Mouse (Mus musculus) adrenal gland (tissue): ENCODE results near the gene Mterf1b.
"Not testable (repeated sequence)": the region's sequence is repeated elsewhere in the genome, so short reads cannot be mapped to it uniquely, and the experiment has no call there.

ENCODE experiments used
- intact Hi-C: fragments of 180-260 bp; cut with DNase I; formaldehyde crosslinking; loops from one replicate; pipeline ENCODE4 v1.15.1; 2025
- long read RNA-seq, 2 experiments: library from polyadenylated mRNA; unstranded; transcript quantifications; one replicate each; pipeline ENCODE4 v2.0.0; 2020; ENCODE audit warnings: borderline replicate concordance in 1 of 2; ENCODE audit not compliant: insufficient replicate concordance in 1 of 2

The Mterf1b gene
- long read RNA-seq, experiment 1, partial matches to known transcripts = 1 of 1 reads
- long read RNA-seq, experiment 1, other reads (novel, unspliced or antisense) = 0 of 1 reads
- long read RNA-seq, experiment 2 = 0 reads

DNA sequence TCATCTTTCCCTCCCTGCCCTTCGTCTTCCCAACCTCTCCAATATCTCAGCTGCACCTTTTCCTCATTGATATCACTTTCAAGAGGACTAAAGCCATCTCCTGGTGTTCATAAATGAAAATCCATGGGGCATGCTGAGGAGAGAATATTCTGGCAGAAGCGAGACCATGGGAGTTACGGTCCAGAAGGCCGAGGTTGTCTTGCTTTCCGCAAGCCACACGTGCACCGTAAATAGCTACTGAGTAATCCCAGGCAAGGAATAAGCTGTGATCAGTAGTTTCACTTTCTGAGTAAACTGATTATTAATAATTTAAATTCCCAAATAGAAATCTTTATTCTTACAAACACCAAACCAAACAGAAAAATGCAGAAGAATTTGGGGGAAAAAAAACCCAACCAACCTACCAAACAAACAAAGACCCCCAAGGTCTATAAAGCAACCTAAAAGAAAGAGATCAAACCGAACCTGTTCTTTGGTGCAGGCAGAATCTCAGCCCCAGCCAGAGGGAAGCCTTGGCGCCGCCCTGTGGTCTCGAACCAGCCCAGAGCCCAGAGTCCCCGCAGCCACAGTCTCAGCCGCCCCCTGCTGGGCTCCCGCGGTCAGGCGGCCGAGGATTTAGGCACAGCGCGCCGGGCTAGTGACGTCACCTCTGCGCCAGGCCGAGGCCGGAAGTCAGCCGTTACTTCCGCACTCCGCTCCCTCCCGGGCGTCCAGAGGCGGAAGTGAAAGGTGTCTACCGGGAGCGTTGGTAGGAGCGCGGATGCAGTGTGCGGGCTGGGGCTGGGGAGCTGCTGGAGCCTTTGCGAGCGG, at the start of gene Mterf1b:
Gene Mterf1b, plus strand, starts transcription at position 697 of the 810 bp plus-strand sequence.
- intact Hi-C loops = loop anchor here (2.0 to 10.0 kb wide), 2 partner anchors 297 to 563 kb away; partner anchors contain the start of gene Fzd1

DNA sequence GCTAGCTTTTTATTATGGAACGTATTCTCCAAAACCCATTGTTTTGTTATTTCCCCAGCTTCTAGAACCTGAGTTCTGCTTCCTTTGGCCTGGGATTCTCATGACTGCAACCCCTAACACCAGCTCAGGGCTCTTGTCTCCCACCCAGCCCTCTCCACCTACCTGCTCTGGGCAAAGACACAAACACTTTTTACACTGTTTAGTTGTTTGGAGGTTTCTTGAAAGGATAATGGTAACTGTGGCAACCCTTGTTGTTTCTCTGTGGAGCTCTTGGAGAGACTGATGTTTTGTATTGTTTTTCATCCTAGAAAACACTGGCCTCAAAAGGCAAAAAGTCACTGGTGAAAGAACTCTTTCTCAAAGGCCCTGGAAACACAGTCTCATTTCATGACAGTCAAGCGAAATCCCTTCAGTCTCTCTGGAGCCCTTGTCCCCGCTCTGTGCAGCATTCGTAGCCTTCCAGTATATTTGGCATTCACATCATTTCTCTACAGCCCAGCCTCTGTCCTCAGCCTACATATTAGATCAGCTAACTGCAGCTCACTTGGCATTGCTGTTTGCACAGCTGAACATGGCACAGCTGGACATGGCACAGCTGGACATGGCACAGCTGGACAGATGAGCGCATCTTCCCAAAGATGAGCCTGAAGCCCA, 32.6 kb upstream of the Mterf1b start:
- intact Hi-C loops = not testable (repeated sequence)

DNA sequence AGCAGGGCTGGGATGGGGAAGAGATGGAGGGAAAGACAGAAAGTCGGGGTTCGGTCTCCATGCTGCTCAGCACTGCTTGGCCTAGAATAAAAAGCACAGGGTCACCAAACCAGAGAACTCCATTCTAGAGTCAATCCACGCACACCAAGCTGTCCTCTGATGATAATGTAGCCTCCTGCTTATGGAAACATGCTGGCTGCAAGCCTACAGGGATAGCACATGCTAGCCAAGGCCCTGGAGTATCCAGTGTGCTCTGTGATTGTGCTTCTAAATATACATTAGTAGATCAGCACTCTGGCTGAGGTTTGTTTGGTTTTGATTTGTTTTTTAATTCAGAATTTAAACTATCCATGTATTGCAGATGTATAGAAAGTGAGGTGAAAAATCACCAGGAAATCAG, 30.6 kb upstream of the Mterf1b start:
- intact Hi-C loops = no loop called here

DNA sequence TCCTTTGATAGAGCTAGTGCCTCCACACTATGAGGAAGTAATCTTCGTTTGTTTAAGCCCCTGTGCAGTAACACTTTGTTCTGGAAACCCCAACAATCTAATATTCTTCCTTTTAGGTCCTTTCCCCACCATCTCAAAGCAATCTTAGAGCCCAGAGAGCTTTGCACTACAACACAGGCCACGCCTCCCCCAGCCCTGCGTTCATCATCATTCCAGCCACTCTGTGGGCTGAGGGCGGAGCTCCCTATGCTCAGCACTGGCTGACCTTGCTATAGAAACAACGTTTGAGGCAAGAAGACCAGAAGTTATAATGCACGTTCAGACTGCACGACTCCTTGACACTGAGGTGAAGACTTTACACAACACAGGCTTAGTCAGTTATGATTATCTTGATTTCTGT, 29.7 kb upstream of the Mterf1b start:
- intact Hi-C loops = no loop called here

DNA sequence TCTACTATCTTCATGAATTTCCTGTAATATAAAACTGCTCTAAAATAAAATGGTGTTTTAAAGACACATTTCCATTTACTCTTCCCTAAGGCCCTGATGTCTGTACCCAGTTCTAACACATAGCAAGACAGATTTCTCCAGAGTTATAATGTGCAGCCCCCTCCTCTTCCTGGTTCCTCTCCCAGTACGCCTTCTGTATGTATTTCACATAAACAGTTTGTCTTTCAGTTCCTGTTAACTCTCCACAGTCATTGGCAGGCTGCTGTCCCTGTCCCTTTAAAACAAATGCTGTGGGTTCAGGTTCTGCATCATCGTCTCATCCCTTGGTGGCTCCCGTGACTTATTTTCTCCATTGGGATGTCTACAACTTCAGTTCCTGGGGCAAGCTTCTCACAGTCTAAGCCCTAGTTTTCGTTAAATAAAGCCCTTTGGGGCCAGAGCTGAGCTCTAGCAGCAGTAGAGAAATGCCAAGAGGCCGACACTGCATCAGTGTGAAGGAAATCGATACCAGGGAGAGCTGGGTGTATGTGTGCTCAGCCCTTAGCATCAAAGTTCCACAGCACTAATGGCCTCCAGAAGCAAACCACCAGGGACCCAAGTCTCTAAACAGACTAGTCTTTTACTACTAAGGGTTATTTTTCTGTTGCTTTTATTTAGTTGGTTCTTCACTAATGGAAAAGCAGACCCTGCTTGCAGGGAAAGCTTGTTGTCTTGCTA, 24.2 kb upstream of the Mterf1b start:
- intact Hi-C loops = not testable (repeated sequence)

DNA sequence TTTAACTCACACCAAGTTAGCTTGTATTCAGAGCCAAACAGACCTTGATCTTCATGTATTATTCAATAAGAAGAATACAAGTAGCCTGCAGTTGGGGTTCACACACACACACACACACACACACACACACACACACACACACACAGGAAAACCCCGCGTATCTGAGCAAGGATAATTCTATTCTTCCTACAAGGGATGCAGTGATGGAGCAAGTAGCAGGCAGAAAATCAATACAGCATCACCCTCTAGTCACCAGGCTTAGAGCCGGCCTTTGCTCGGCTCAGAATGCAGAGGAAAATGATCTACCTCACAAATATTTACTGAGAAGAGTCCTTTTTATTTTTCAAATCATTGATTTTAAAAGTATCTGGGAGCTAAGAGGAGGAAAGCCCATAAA, 23.6 kb upstream of the Mterf1b start:
- intact Hi-C loops = not testable (repeated sequence)

DNA sequence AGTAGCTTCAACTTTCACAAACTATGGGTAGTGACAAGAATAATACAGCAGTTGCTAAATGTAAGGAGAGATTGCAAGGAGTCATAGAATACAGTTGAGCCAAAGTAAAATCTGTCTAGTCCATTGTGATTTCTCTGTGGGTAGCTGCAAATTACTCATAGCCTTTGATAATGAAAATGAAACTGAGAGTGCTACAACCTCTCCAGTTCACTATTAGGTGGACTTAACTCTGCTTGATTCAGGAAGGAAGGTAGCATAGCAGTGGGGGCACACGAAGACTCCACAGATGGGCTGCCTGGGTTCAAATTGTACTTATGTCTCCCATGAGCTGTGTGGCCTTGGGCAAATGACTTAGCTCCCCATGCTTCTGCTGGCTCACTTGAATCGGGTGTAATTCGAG, 15.7 kb upstream of the Mterf1b start:
- intact Hi-C loops = not testable (repeated sequence)

DNA sequence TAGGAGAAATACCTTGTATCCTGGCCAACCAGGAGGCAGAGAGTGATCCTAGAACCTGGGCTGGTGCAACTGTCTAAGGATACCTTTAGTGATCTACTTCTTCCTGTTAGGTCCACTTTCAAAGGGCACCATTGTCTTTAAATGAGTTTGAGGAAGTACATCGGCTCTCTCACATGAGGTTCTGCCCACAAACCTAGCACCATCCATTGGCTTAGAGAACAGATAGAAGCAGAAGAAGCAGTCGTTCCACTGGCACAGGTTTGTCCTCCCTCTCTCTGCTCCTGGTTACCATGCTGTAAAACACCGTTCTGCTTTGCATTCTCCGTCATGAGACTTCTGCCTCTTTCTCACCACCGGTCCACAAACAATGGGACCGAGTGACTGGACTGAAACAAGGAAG, 12.8 kb upstream of the Mterf1b start:
- intact Hi-C loops = no loop called here

DNA sequence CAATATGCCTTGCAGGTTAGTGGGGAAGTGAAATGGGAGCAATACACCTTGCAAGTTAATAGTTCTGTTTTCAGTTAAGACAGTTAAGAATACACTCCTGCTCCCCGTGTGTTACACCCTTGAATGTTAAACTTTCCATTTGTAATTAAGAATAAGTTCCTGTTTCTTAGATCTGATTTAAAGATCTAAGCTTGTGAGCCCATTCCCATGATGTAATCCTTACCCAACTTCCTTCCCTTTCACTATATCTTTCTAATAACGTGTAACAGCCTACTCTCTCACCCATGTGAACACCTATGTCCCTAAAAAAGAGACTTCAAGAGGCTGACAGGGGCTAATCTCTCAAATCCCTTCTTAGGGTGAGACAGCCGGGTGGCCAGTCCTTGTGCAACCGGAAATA, 5.4 kb upstream of the Mterf1b start:
- intact Hi-C loops = no loop called here

DNA sequence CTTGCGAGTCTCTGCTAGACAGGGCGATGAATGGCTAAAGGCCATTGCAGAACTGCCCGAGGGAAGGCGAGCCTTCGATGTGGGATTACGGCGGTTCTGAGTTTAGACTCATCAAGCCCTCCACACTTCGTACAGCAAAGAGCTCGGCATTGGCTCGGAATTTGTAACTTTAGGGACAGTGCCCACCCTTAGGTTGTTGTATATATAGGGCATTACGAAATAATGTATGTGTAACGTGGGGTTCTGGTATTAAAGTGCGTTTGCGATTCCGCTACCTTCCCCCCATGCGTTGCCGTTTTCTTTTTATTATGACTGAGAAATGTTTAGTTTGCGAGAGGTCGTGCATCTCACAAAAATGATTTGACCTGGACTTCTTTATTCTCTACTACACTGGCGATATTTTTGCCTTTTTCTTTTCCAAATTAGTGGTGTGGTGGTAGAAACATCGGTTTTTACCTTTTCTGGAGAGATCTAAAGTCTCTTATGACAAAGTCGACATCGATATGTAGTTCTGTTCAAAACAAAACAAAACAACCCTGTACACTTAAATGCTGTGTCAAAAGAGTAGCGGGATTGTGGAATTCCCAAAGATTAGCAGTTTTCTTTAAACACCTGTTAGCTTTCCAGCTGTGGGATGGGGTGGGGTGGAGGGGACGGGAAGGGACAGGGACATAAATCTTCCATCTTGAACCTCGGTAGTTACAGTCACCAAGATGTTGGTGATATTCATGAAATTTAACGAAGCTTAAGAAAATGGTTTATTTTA, 497 bp downstream of the Mterf1b start:
- intact Hi-C loops = loop anchor here (10.0 kb wide), 1 partner anchor 562 kb away; the partner anchor contains the start of gene Fzd1

DNA sequence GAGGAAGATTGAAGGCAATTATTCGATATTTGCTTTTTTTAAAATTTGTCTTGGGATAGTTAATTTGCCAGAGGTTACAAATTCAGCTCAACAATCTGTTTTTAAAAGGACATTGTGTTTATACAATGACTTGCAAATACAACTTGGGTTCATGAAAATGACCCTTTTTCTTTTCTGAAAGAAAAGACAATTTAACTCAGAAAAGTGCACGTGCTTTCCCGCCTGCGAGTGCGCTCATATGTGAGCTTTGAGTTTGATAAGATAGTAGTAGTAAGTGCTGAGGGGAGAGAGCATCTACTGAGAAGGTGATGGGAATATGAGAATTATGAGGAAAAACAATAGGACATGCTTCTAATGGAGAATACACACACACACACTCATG, 1.1 kb downstream of the Mterf1b start:
- intact Hi-C loops = loop anchor here (10.0 kb wide), 1 partner anchor 562 kb away; the partner anchor contains the start of gene Fzd1

DNA sequence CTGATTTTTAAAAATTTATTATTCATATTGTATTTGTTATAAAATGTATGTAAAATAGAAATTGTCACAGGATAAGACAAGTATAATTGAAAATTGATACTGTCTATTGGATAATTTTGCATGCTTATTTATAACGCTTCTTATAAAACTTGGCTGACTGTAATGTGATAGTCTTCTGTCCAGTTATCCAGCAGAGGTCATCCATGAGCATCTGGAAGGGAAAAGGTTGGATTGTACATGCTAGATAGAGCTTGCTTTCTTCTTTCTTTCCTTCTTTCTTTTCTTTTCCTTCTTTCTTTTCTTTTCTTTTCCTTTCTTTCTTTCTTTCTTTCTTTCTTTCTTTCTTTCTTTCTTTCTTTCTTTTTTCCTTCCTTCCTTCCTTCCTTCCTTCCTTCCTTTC, 2.0 kb downstream of the Mterf1b start:
- intact Hi-C loops = loop anchor here (10.0 kb wide), 1 partner anchor 561 kb away; the partner anchor contains the start of gene Fzd1

DNA sequence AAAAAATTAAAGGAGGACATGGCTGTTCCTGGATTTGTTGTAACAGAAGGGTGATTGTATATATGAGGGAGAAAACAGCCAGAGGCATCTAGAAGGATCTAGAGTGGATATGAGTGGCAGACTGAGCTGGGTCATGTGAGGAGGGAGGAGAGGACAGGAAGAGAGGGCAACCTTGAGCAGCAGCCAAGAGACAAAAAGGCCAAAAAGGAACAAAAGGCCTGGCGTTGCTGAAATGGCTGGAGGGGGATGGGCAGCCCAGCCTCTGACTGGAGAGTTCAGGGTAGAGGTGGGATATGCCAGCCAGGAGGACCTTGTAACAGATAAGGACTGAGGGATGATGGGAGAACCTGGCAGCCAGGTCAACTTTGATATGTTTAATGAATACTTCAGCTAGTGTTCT, 2.9 kb downstream of the Mterf1b start:
- intact Hi-C loops = loop anchor here (10.0 kb wide), 1 partner anchor 560 kb away; the partner anchor contains the start of gene Fzd1

DNA sequence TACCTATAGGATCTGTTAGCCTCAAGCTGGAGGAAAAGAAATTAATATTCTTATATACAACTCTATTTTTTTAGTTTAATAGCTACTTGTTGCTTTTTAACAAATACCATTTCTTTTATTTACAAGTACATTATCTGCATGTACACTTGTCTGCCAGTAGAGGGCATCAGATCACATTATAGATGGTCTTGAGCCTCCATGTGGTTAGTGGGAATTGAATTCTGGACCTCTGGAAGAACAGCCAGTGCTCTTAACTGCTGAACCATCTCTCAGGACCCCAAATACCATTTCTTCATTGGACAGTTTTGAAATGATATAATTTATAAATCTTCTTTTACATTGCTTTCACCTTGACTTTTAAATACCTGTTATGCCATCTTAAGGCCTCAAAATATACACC, 9.2 kb downstream of the Mterf1b start:
- intact Hi-C loops = loop anchor here (5.0 kb wide), 1 partner anchor 716 kb away; no protein-coding TSS in a partner anchor

DNA sequence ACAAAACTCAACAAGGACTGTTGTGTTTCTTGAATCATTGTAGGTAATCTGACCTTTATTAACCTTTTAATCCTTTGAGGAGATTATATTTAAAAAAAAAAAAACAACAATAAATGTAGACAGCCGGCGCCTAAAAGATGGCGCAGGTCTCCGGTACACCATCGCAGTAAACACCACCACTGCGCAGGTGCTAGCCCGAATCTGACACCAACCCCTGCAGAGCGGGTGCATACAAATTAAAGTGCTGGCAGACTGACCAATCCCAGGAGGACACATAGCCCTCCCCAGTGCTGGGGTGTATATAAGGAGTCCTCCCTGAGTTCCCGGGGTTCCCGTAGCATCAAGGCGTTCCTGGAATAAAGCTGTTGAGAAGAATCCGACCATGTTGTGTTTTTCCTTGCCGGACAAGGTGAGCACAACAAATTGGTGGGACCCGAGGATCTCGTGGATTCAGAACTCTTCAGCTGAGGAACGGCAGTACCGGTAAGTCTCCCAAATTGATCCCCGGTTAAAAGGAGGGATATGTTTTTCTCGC, 10.2 kb downstream of the Mterf1b start:
- intact Hi-C loops = loop anchor here (5.0 kb wide), 1 partner anchor 715 kb away; no protein-coding TSS in a partner anchor

DNA sequence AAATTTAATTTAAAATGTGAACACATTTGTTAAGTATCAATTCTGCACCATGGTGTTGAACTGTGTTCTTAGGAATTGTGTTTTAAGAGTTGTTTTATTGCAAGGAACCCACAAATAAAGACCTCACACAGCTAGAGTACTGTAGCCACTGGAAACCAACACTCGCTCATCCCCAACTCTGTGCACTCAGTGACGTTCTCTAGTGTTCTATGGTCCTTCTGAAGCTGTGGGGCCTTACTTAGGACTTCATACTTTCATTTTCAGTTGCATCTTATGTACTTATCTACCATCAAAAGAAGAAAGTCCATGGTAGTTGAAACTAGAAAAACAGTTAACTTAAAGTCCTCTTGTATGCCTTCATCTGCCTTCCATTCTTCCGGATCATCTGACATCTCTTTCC, 17.9 kb downstream of the Mterf1b start:
- intact Hi-C loops = not testable (repeated sequence)

DNA sequence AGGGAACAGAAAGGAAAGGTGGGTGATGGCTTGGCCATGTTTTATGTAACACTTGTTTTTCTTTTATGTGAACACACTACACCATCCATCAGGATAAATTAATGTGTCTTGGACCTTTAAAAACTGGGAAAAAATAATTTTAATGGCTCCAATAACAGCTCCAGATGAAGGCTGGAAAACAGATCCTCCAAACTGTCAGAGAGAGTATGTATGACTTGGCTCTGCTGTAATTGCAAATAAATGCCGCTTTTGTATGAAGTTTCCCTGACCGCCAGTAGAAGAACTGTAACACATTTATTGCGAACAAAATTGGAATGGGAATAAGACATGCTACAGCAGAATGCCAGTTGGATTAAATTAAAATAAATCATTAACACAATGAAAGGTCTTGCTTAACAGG, 29.1 kb downstream of the Mterf1b start:
- intact Hi-C loops = no loop called here

DNA sequence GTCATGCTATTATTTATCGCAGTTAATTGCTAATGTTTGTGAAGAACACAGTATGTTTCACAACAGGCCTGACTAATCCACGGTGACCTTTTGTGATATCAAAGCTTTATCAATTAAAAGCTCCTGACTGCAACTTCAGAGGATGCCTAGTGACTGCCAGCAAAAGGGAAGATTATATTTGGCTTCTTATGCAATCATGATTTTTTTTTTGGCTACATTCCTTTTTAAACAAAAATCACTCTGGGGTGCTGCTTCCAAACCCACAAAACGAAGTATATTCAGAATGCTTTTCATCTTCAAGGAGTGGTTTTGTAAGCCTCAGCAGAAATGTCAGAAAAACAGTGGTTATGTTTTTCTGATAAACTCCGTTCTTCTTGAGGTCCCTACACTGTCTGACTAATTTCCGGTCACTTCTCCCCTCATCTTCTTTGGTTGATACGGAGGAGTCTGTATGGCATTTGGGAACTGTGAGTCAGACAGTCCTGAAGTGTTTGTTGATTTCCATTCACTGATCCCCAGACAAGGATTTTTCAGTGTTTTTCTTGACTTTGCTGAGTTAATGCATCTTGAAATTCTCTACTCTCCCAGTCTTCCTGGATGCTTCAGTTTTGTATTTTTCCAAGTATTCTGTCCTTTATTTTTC, 29.9 kb downstream of the Mterf1b start:
- intact Hi-C loops = no loop called here

DNA sequence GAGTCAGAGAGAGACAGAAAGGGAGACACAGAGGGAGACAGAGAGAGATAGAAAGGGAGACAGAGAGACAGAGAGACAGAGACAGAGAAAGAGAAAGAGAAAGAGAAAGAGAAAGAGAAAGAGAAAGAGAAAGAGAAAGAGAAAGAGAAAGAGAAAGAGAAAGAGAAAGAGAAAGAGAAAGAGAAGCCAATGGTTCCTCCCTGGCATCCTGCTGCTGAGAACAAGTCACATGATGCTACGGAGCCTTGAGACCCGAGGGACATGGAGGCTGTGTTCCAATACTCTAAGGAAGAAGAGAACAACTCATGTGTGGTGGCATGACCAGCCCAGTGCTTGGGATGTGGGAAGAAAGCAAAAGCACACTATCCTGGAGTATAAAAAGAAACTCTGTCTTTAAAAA, 40.0 kb downstream of the Mterf1b start:
- intact Hi-C loops = no loop called here

DNA sequence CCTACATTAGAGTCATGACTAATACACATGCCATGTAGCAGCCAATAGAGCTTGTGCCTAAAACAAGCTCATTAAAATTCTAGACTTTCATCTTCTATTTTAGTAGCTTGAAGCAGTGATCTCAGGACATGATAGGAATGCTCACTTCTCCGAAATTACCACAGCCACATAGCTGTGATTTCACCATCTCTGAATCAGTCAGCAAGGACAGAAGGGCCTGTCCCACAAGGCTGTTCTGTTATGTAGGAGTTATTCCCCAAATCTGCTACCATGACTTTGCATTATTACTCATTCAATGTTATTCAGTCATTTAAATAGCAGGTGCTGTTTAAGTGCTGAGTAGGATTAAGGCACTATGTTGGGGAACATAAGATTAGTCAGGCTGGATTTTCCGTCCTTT, 42.3 kb downstream of the Mterf1b start:
- intact Hi-C loops = no loop called here
